Comparison of ENCODE assay signal across 20 mouse cellular contexts in genomic region chr3:49185555-49185954, GRCm38 (mm10).
DNase-seq lines count a peak whose midpoint lies in the region; ATAC-seq lines count a peak whose summit lies in the region.
"Had no signal": no experiment of that assay in that cellular context is flagged by ENCODE, and none has a peak within 500 bp of the region (broad histone marks: within the 10 kb centered on the region; RNA-seq: fewer than 3 reads in every experiment).

No protein-coding gene starts in this region.

- peak; percentile 4 to 16 for DNase-seq in layer of hippocampus, postnatal 10 days (ENCODE audit: low spot score in 2 of 2)
- DNase-seq in layer of hippocampus, postnatal 36 days = no peak
- peak; percentile 28 for DNase-seq in cerebellum, adult 8-10 months
- peak; percentile 75 to 83 for DNase-seq in cerebellum, postnatal 25 days
- DNase-seq in lung, postnatal 36 days = no peak
- no peak for DNase-seq in spleen, postnatal 10 days (ENCODE audit: low spot score in 2 of 2)
- DNase-seq: adrenal gland, postnatal 25 days; heart, postnatal 10 days; kidney, adult 8-10 months; kidney, postnatal 4 days; liver, postnatal 0 days; lung, postnatal 4 days; thymus, postnatal 14 days had no signal

- peak; percentile 98 for ATAC-seq in cerebellum, adult (ENCODE audit: insufficient number of reproducible peaks, low FRiP score, low TSS enrichment)
- ATAC-seq in megakaryocyte progenitor cell, adult 5-6 weeks (replicated peaks; ENCODE audit: poor library complexity) = no peak
- ATAC-seq: forebrain, embryonic 13.5 days; intestine, embryonic 16.5 days; liver, embryonic 12.5 days; liver, postnatal 0 days; midbrain, embryonic 13.5 days; Patski had no signal

Comparison
In these comparisons a context has a peak if more than half of its experiments do, and no peak if none do; other contexts are left out.
1. DNase-seq: peak in layer of hippocampus, postnatal 10 days (2 of 2), cerebellum, adult 8-10 months (single experiment) and cerebellum, postnatal 25 days (2 of 2); none in layer of hippocampus, postnatal 36 days (0 of 2), lung, postnatal 36 days (single experiment) and spleen, postnatal 10 days (0 of 2).